Mouse (Mus musculus) olfactory bulb, adult 2 months (tissue): ENCODE results near the gene Hhipl2.

Experiments
- CTCF ChIP-seq: fragments of 200-500 bp; IDR thresholded peaks from 2 replicates; pipeline ENCODE4 v1.5.1; 2012; ENCODE audit warnings: low read depth, mild to moderate bottlenecking, low read length, moderate library complexity; ENCODE audit not compliant: insufficient read depth
- POLR2A ChIP-seq: fragments of 200-500 bp; IDR thresholded peaks from 2 replicates; pipeline ENCODE4 v1.6.1; 2012; ENCODE audit warnings: mild to moderate bottlenecking, low read depth, low read length, moderate library complexity; ENCODE audit not compliant: insufficient read depth

GRCm38 (mm10) chr1:183453066-183453465, 35.1 kb downstream of the Hhipl2 start:
- TF ChIP-seq CTCF (no peak), POLR2A (no peak)
